13 mouse cellular contexts compared by ENCODE assay signal in the genomic region with DNA sequence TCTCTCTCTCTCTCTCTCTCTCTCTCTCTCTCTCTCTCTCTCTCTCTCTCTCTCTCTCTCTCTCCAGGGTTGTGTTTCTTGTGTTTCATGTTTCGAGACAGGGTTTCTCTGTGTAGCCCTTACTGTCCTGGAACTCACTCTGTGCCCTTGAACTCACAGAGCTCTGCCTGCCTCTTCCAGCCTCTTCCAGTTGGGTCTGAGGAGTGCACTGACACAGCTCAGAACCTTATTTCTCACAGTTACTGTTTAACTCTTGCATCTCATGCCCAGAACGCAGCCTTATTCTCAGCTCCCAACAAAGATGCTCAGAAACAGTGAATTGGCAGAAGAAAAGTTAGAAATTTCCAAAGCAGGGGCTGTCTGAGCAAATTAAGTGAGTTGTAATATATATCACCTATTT. TPM values are rescaled to one million over a fixed set of nuclear protein-coding genes. Genes with fewer than 3 reads are reported as not detected.
"Had no signal": no experiment of that assay in that cellular context is flagged by ENCODE, and none has a peak within 500 bp of the region (broad histone marks: within the 10 kb centered on the region; RNA-seq: fewer than 3 reads in every experiment).

No protein-coding gene starts in this region.

- H3K9me3 ChIP-seq: limb, embryonic 13.5 days; neural tube, embryonic 15.5 days had no signal

- H3K9ac ChIP-seq: limb, embryonic 13.5 days; liver, embryonic 14.5 days; neural tube, embryonic 15.5 days had no signal

- H3K4me3 ChIP-seq: limb, embryonic 13.5 days; myocyte; neural tube, embryonic 15.5 days had no signal

- H3K27ac ChIP-seq: limb, embryonic 13.5 days; liver, embryonic 14.5 days; neural tube, embryonic 15.5 days had no signal

- DNase-seq: left cerebral cortex, postnatal 4 days; midbrain, embryonic 14.5 days; right cerebral cortex, adult 18-20 months; right cerebral cortex, postnatal 25 days; thymus, postnatal 36 days had no signal

- ATAC-seq: hindbrain, embryonic 16.5 days; inflammation-experienced regulatory T-cells, adult 6 months had no signal

- H3K36me3 ChIP-seq: limb, embryonic 13.5 days; neural tube, embryonic 15.5 days had no signal

- H3K4me2 ChIP-seq: limb, embryonic 13.5 days; neural tube, embryonic 15.5 days had no signal

RNA-seq across cellular contexts. Expression of gene Erich2, which starts 2.2 kb away (rescaled TPM):
- polyA plus RNA-seq: inflammation-experienced regulatory T-cells, adult 6 months; liver, adult 2 months; liver, embryonic 14.5 days had no signal

RNA-seq across cellular contexts. Expression of gene Sp5, which starts 31.6 kb away (rescaled TPM):
- polyA plus RNA-seq: inflammation-experienced regulatory T-cells, adult 6 months; myocyte; thymus, postnatal 0 days had no signal

RNA-seq across cellular contexts. Expression of gene Gad1, which starts 46.5 kb away (rescaled TPM):
- polyA plus RNA-seq: liver, adult 2 months; myocyte had no signal
